Mouse (Mus musculus) cerebellum, postnatal 4 days (tissue): ENCODE measurements around the gene Bag2.
A peak's percentile ranks its signal among the peaks of the same experiment; 100 is the strongest.

Source experiments
- DNase-seq, 2 experiments: peaks; one replicate each; pipeline ENCODE4 v3.0.0; 2022; ENCODE audit warnings: low spot score in 2 of 2, mixed read lengths in 1 of 2

Gene Bag2

GRCm38 (mm10) chr1:33757491-33758041 is at the start of gene Bag2:
TSS of gene Bag2 (minus strand) at chr1:33757795.
- peak; percentile 46 to 61 for DNase-seq

DNA sequence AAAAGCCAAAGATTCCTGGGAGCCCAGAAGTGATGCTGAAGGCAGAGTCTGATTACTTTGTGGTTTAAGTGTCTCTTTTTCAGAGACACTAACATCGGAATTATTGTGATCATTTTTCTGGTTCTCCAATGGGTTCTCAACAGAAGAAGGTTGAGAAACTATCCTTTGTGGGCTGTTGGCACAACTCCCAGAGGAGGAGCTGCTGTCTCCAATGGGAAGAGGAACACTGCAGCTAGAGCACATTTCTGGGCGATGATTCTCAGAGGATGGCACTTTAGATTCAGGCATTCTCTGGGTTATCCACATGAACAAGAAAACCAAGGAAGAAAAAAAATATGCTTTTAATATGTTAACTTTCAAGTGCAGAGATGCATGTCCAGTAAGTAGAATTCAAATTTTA is 45.7 kb upstream of the Bag2 start:
- no peak for DNase-seq

GRCm38 (mm10) chr1:33799620-33800019 is 42.0 kb upstream of the Bag2 start:
- DNase-seq, result no peak

DNA sequence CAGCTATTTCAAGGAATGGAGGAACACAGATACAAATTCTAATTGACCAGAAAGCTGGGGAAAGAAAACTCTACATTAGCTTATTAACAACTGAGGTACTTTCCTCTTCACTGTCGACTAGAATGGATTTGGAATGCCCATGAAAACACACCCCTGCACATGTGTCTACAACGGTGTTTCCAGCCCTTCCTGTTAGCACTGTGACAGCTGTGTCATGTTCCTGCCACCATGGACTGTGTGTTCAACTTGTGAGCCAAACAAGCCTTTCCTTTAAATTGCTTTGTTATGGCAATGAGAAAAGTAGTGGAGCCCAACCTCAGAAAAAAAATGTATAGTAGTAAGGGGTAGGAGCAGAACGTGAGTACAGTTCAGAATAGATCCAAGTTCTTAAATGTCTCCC is 30.9 kb upstream of the Bag2 start:
- no peak for DNase-seq

- DNase-seq, result no peak
Observed at GRCm38 (mm10) chr1:33788072-33788471, 30.5 kb upstream of the Bag2 start.

DNA sequence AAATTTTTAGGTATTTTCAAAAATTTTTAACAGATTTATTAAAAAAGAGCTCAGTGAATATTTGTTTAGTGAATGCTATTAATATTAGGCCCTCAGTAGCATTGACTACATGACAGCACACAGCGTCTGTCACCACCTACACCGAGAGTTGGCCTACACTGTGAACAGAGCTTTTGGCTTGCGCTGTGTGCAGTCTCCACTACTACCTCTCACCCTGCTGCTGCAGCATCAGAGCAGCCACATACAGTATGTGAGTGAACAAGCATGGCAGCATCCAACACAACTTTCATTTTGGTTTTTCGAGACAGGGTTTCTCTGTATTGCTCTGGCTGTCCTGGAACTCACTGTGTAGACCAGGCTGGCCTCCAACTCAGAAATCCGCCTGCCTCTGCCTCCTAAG is 27.0 kb upstream of the Bag2 start:
- no peak for DNase-seq

DNA sequence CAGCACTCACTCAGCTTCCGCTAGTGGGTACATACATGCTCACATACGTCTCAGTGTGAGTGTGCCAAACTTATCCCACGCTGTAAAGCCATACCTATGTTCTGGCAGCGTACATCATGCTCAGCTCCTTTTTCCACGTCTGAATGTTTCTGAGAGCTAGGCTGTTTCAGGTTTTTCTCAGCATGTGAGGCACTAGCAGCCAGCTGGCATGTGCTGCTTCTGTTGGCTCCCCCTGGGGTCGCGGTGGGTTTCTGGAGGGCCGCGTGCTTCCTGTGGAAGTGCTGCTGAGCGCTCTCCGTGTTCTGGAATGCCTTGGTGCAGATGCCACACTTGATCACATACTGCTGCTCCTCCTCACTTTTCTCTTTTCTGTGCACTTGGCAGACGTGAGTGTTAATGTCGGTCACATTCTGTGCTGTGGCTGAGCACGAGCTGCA is 18.6 kb upstream of the Bag2 start:
- no peak for DNase-seq

DNA sequence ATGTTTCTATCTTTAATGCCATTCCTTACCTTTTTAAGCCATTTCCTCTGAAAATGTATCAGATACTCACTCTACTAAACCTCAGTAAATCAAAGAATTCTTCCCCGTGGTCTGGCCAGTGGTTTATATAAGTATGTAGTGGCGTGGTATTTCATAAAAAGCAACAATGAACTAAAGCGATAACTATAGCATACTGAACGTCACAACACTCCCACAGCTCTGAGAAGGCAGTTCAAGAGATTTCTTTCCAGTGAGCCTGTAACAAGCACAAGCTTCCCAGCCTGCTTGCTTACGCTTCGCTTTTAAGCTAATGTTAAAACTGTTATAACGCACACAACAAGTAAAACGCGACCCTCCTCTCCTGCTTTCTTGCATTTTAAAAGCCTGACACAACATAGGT is 14.5 kb upstream of the Bag2 start:
- no peak for DNase-seq

- DNase-seq, result no peak
Observed at GRCm38 (mm10) chr1:33771621-33772020, 14.0 kb upstream of the Bag2 start.

- no peak for DNase-seq
Observed at GRCm38 (mm10) chr1:33768827-33769226, 11.2 kb upstream of the Bag2 start.

DNA sequence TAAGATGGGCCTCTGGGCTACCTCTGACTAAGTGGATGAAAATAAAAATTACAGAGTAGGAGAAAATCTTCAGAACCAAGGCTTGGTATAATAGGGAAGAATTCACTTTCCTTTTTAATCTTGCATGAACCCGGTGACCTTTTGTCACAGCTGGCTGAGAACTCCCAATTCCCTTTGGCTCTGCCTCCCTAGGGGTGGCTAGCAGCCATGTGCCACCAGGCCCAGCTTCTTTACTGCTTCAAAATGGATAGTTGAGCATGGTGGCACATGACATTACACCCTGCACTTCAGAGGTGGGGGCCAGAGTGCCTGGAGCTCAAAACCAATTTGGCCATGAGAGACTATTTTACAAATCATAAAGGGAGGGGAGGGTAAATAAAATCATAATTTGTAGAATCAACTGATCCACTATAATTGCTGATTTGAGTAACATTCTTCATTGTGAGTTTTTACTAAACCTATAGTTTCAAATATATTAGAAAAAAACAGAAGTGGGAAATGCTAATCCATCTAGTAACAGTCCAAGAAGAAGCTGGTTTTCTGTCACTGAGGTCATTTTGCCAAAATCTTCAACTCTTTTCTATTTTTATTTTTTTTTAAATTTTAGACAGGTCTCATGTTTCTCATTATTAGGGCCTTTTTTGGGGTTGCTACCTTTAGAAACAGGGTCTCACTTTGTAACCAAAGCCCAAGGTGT is 10.6 kb upstream of the Bag2 start:
- DNase-seq, result no peak

- DNase-seq, result no peak
Observed at GRCm38 (mm10) chr1:33766520-33767508, 9.2 kb upstream of the Bag2 start.

DNA sequence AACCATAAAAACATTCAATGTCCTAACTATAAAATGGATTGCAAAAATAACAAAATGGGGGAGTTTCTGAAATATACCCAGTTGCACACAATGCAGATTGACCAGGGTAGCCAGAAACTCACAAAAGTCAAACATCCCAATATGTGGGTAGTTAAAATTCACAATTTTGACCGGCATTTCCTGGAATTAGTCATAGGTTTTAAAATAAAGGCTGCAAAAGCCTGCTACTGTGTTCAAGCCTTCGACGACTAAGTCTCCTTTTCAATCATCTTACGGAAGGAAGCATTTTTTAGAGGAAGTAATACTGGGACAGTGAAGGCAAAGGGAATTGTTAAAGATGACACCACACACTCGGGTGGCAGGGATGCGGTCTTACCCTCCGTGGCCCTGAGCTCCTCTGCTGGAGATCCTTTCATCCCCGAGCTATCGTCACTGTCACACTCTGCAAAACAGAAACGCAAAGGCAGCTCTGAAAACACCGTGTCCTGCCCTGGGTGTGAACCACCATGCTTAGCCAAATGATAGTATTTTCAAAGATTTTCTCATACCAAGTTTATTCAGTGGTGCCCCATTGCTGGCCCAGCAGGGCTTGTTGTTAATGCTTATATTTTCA is 8.0 kb upstream of the Bag2 start:
- DNase-seq, result no peak

- DNase-seq, result no peak
Observed at GRCm38 (mm10) chr1:33763826-33764225, 6.2 kb upstream of the Bag2 start.

DNA sequence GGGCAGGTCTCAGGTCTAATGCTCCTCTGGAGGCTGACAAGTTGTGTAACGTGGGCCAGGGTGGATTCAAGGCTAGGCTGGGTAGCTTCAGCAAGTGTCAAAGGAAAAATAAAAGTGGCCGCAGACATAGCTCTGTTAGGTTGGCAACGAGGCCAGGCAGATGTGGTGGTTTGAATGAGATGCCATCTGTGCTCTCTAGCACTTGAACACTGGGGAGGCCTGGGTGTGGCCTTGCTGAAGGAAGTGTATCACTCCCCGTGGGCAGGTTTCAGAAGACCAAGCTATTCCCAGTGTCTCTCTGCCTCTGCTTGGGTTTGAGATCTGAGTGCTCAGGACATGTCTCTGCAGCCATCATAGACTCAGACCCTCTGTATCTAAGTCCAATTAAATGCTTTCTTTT is 893 bp upstream of the Bag2 start:
- no peak for DNase-seq

GRCm38 (mm10) chr1:33757033-33757413 is 572 bp downstream of the Bag2 start:
- DNase-seq, result no peak

DNA sequence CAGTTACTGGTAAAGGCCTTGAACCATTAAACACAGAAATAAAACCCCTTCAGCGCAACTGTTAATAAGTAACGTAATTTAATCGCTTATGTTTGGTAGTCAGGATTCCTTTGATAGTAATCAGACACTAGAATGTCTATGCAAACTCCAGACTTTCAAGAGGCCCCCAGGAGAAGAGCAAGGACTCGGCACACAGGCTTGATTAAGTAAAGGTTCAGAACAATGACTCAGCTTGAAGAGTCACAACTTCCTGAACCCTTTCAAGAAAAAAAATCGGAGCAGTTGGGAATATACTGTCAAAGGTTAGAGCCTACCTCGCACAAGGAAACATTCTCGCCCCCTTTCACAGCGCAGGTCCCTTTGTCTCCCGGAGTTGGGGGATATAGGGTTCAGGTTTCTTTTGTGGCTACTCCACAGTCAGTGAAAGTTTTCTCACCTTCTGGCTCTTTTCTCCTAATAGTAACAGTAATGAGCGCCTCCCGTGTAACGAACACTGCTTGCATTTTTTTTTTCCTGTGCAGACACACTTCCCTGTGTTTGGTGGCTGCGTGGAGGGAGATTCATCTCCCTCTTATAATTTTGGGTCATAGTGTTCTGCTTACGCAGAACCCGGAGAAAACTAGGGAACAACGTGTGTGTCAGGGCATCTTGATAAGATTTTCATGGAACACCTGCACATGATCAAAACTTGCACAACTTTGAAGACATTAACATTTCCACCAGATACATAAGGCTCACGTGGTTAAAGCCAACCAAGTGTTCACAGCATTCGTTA is 1.1 kb downstream of the Bag2 start:
- no peak for DNase-seq

DNA sequence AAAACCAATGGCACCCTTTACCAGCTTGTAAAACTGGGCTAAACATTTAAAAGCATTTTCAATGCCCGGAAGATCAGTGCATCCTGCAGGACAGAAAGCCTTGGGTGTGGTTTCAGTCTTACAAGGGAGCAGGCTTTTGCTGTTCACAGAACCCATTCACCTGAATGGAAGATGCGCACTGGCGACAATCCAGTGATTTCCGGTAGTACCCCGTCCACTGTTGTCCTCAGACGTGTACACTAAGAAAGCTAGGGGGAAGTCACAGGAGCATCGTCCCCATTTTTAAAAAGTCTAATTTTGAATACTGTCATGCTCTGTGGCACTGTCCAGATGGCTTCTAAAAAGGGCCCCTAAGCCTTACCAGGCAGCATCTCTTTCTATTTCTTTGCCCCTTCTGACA is 1.8 kb downstream of the Bag2 start:
- DNase-seq, result no peak

- DNase-seq, result no peak
Observed at GRCm38 (mm10) chr1:33754965-33755735, 2.4 kb downstream of the Bag2 start.

- DNase-seq, result no peak
Observed at GRCm38 (mm10) chr1:33754089-33754488, 3.5 kb downstream of the Bag2 start.

DNA sequence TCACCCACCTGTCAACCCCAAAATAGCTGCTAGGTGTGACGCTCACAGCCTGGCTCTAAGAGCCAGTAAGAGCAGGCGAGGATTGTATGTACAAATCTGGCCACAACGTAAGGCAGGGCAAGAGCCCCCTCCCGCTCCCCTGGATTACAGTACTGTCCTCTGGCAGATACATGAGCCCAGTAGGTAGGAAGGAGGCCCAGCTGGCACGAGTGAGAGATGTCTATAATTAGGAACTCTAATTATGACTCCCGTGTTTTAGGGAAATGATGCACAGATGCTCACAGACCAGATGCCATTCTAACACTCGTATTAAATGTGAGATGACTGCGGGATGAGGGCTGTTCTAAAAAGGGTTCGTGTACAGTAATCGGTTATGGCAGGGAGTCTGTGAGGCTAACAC is 6.3 kb downstream of the Bag2 start:
- peak in 1 of 2 experiments; percentile 23 for DNase-seq
